Mouse (Mus musculus) small intestine, adult 2 months (tissue): Measurements from ENCODE around the gene Lingo2.

Source experiments
- CTCF ChIP-seq: fragments of 200-500 bp; IDR thresholded peaks from 2 replicates; pipeline ENCODE4 v1.5.1; 2012; ENCODE audit warnings: low read depth, mild to moderate bottlenecking, control low read depth, inconsistent platforms, low read length, moderate library complexity, mixed read lengths; ENCODE audit not compliant: insufficient replicate concordance, insufficient read length; ENCODE audit errors: extremely low read depth
- POLR2A ChIP-seq: fragments of 200-500 bp; IDR thresholded peaks from 2 replicates; pipeline ENCODE4 v1.6.1; 2012; ENCODE audit warnings: low read depth, mild to moderate bottlenecking, control low read depth, inconsistent platforms, low read length, moderate library complexity

- TF ChIP-seq CTCF (no peak), POLR2A (no peak)
These were observed 291.6 kb downstream of the Lingo2 start for GRCm38 (mm10) chr4:36659920-36660319.
